Mouse (Mus musculus) embryonic fibroblast, embryonic 13.5 days (primary cell): ENCODE measurements at regions not wholly inside any gene's neighbourhood (a gene's known extent, or its start where the extent isn't known, plus 50 kb on each side); places are given as distances from the start of the nearest gene placed in this dataset.

Experiments
- H3K27ac ChIP-seq: 2 replicates; pipeline ENCODE4 v1.5.1; 2012; ENCODE audit warnings: low read length, control low read depth, inconsistent platforms; ENCODE audit not compliant: insufficient read depth
- H3K4me1 ChIP-seq: 2 replicates; pipeline ENCODE4 v1.6.1; 2011; ENCODE audit warnings: low read length; ENCODE audit not compliant: control insufficient read depth, insufficient read depth
- H3K4me3 ChIP-seq: 2 replicates; pipeline ENCODE4 v1.5.1; 2011; ENCODE audit warnings: mild to moderate bottlenecking, control low read depth, low read length; ENCODE audit not compliant: insufficient read depth
- CTCF ChIP-seq: IDR thresholded peaks from 2 replicates; pipeline ENCODE4 v1.5.1; 2011; ENCODE audit warnings: mild to moderate bottlenecking, control low read depth, low read length, moderate library complexity, borderline replicate concordance; ENCODE audit not compliant: insufficient read depth
- POLR2A ChIP-seq: IDR thresholded peaks from 2 replicates; pipeline ENCODE4 v1.6.1; 2011; ENCODE audit warnings: low read depth, mild to moderate bottlenecking, control low read depth, low read length, moderate library complexity

- TF ChIP-seq POLR2A = no peak
- no peak for TF ChIP-seq CTCF
- no peak overlapping the region for H3K27ac ChIP-seq
- H3K4me1 ChIP-seq = no peaks in the 10 kb centered on the region
- no peak overlapping the region for H3K4me3 ChIP-seq
Observed at GRCm38 (mm10) chr13:102275296-102275695, 418.1 kb upstream of the Cd180 start.

DNA sequence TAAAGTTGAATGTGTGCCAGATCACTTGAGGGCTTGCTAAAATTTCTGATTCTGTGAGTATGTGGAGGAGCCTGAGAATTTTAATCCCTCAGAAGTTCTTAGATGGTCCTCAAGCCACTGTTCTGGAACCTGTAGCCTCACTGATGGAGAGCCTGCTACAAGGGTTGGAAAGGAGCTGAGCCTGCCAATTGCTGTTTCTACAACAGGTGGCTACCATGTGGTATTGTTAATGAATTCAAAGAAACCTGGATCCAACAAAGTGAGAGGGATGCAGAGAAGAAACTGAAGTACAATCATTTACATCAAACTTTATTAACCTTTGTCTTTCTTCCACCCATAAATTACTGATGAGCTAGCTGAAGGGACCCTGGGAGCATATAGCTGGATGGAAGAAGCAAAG lies 416.5 kb upstream of the Cd180 start:
- Histone ChIP-seq H3K27ac (no peak overlapping the region), H3K4me3 (no peak overlapping the region), H3K4me1 (no peaks in the 10 kb centered on the region)
- TF ChIP-seq CTCF (no peak), POLR2A (no peak)

- H3K27ac ChIP-seq = no peak overlapping the region
- H3K4me1 ChIP-seq = no peaks in the 10 kb centered on the region
- TF ChIP-seq CTCF (no peak), POLR2A (no peak)
- no peak overlapping the region for H3K4me3 ChIP-seq
Observed at GRCm38 (mm10) chr13:102280198-102280597, 413.2 kb upstream of the Cd180 start.

- Histone ChIP-seq H3K4me3 (no peak overlapping the region), H3K4me1 (no peaks in the 10 kb centered on the region), H3K27ac (no peak overlapping the region)
- TF ChIP-seq POLR2A (no peak), CTCF (no peak)
Observed at GRCm38 (mm10) chr13:102294451-102294850, 398.9 kb upstream of the Cd180 start.

DNA sequence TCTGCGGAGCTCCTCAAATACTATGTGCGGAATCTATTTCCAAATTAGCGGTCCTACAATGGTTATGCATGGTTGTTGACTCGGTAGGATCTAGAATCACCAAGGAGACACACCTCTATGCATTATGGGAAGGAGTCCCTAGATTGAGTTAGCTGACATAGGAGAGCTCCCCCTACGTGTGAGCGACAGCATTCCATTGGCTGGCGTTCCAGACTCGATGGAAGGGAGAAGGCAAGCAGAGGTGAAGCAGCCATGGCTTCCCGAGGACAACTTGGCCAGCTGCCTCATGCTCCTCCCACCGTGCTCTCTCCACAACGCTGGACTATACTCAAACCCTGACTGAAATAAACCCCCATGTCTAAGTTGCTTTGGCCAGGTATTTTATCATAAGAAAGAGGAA lies 398.3 kb upstream of the Cd180 start:
- Histone ChIP-seq H3K4me1 (no peaks in the 10 kb centered on the region), H3K4me3 (no peak overlapping the region), H3K27ac (no peak overlapping the region)
- TF ChIP-seq CTCF = no peak
- no peak for TF ChIP-seq POLR2A

GRCm38 (mm10) chr13:102307983-102308382 lies 385.4 kb upstream of the Cd180 start:
- Histone ChIP-seq H3K27ac (no peak overlapping the region), H3K4me1 (no peaks in the 10 kb centered on the region; the same call in none of the 2 replicates), H3K4me3 (no peak overlapping the region)
- no peak for TF ChIP-seq POLR2A
- no peak for TF ChIP-seq CTCF

GRCm38 (mm10) chr13:102312096-102312495 lies 381.3 kb upstream of the Cd180 start:
- no peak overlapping the region for H3K4me3 ChIP-seq
- no peak overlapping the region for H3K27ac ChIP-seq
- H3K4me1 ChIP-seq = no peaks in the 10 kb centered on the region; the same call in 1 of the 2 replicates
- TF ChIP-seq CTCF = no peak
- TF ChIP-seq POLR2A = no peak

GRCm38 (mm10) chr13:102315921-102316692 lies 377.3 kb upstream of the Cd180 start:
- TF ChIP-seq POLR2A (no peak), CTCF (no peak)
- Histone ChIP-seq H3K4me1 (no peaks in the 10 kb centered on the region), H3K27ac (no peak overlapping the region), H3K4me3 (no peak overlapping the region)

GRCm38 (mm10) chr13:102318891-102319404 lies 374.4 kb upstream of the Cd180 start:
- no peak overlapping the region for H3K4me3 ChIP-seq
- no peak for TF ChIP-seq CTCF
- no peak for TF ChIP-seq POLR2A
- H3K4me1 ChIP-seq = no peaks in the 10 kb centered on the region
- H3K27ac ChIP-seq = no peak overlapping the region; the same call in 1 of the 2 replicates

GRCm38 (mm10) chr13:102319453-102319852 lies 373.9 kb upstream of the Cd180 start:
- Histone ChIP-seq H3K27ac (no peak overlapping the region; the same call in 1 of the 2 replicates), H3K4me3 (no peak overlapping the region), H3K4me1 (no peaks in the 10 kb centered on the region)
- no peak for TF ChIP-seq POLR2A
- TF ChIP-seq CTCF = no peak
